Mouse (Mus musculus) limb, embryonic 14.5 days (tissue): ENCODE measurements around the gene Hormad2. TPM values are rescaled to one million over a fixed set of nuclear protein-coding genes. Genes with fewer than 3 reads are reported as not detected.

Experiments
- ATAC-seq: fragments of 200-750 bp; cut with Nextera tagmentation; 2 replicates; pipeline ENCODE4 v1.8.0; 2017; ENCODE audit warnings: low read depth, moderate number of reproducible peaks, moderate TSS enrichment; ENCODE audit not compliant: low FRiP score
- DNase-seq: peaks from one replicate; pipeline ENCODE4 v3.0.0-alpha.2; 2015; ENCODE audit warnings: low spot score
- H3K27ac ChIP-seq: fragments of 300-500 bp; sonication (generic); replicated peaks from 2 replicates; pipeline ENCODE4 v1.5.1; 2014; ENCODE audit warnings: low read depth, mild to moderate bottlenecking, low read length, moderate library complexity, mixed read lengths
- H3K27me3 ChIP-seq: fragments of 300-500 bp; sonication (generic); 2 replicates; pipeline ENCODE4 v1.6.1; 2014; ENCODE audit warnings: low read length, mixed read lengths; ENCODE audit not compliant: control insufficient read depth, insufficient read depth
- H3K36me3 ChIP-seq: fragments of 300-500 bp; sonication (generic); 2 replicates; pipeline ENCODE4 v1.6.1; 2014; ENCODE audit warnings: mild to moderate bottlenecking, low read length, moderate library complexity, mixed read lengths; ENCODE audit not compliant: control insufficient read depth, insufficient read depth
- H3K4me1 ChIP-seq: fragments of 300-500 bp; sonication (generic); 2 replicates; pipeline ENCODE4 v1.6.1; 2014; ENCODE audit warnings: antibody characterized with exemption, low read length, mixed read lengths; ENCODE audit not compliant: control insufficient read depth, insufficient read depth
- H3K4me2 ChIP-seq: fragments of 300-500 bp; sonication (generic); replicated peaks from 2 replicates; pipeline ENCODE4 v1.6.1; 2014; ENCODE audit warnings: low read depth, mild to moderate bottlenecking, low read length, moderate library complexity; ENCODE audit not compliant: severe bottlenecking
- H3K4me3 ChIP-seq: fragments of 300-500 bp; sonication (generic); replicated peaks from 2 replicates; pipeline ENCODE4 v1.5.1; 2014; ENCODE audit warnings: low read length
- H3K9ac ChIP-seq: fragments of 300-500 bp; sonication (generic); 2 replicates; pipeline ENCODE4 v1.6.1; 2014; ENCODE audit warnings: mild to moderate bottlenecking, low read depth, low read length, moderate library complexity; ENCODE audit not compliant: severe bottlenecking
- H3K9me3 ChIP-seq: fragments of 300-500 bp; sonication (generic); 2 replicates; pipeline ENCODE4 v1.6.1; 2016; ENCODE audit warnings: low read length; ENCODE audit not compliant: control insufficient read depth
- POLR2A ChIP-seq: fragments of 200-500 bp; IDR thresholded peaks from 2 replicates; pipeline ENCODE4 v1.8.0; 2012; ENCODE audit warnings: inconsistent platforms, mild to moderate bottlenecking, moderate library complexity, borderline replicate concordance; ENCODE audit not compliant: insufficient read depth, insufficient read length; ENCODE audit errors: extremely low read depth
- WGBS: fragments of 180-500 bp; shearing (Covaris S2); extraction: QIAGEN DNeasy Blood & Tissue Kit; methylation state at CpG from one replicate; pipeline ENCODE4 v1.1.7; 2014; 5-methylcytosine and 5-hydroxymethylcytosine counted together
- polyA plus RNA-seq, 2 experiments: library from polyadenylated mRNA; depleted of rRNA in 1 of 2; stranded (reverse) in 1 of 2; unstranded in 1 of 2; fragments of >200 nt; fragmentation: Nextera tagmentation in 1 of 2; extraction: Ambion mirVana in 1 of 2; gene quantifications; 2 replicates each; pipeline versions ENCODE4 v1.2.1 to v1.2.3; 2012 to 2014

Gene Hormad2
- polyA plus RNA-seq, 2 experiments, result 0.23 to 0.25 TPM

DNA sequence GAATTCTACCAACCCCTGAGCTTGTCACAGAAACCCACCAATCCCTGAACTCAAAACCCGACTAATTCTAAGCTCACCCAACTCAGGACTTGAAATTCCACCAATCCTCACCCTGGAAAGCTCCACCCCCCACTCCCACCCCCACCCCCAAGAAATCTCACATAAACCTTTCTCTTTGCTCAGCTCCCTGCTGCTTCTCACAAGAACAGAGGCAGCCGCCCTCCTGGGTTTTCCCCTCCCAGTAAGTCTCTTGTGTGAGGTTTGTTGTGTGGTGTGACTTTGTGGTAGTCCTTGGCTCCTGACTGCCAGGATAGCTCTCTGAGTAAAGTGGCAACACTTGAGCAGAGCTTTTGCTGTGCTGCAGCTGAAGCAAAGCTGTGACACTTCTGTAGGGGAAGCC is 22.0 kb upstream of the Hormad2 start:
- Histone ChIP-seq H3K27ac (no peak overlapping the region), H3K36me3 (no peaks in the 10 kb centered on the region), H3K4me1 (no peaks in the 10 kb centered on the region), H3K9me3 (no peaks in the 10 kb centered on the region), H3K9ac (no peak overlapping the region), H3K27me3 (no peaks in the 10 kb centered on the region), H3K4me2 (no peak overlapping the region), H3K4me3 (no peak overlapping the region)
- TF ChIP-seq POLR2A, result no peak
- 37% methylated on average over 2 of the region's 2 CpGs for WGBS
- no peak for DNase-seq
- no peak for ATAC-seq

DNA sequence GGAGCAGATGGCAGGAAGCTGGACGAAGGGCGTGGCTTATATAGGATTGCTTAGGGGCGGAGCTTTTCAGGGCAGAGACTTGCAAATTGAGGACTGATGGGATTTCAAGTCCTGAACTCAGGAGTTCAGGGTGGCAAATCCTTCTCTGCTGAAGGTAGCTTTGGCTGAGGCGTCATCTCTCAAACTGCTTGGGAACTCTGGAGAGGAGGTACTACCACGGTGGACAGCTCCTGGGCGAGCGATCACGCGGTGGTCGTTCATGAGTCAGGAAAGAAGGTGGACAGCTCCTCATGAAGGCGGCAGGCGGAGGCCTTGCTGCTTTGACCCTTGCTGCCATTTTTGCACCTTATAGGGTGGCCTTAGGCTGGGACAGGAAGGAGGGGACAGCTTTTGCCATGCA is 20.2 kb upstream of the Hormad2 start:
- WGBS, result 14% methylated on average over 12 of the region's 12 CpGs
- no peak overlapping the region for H3K9ac ChIP-seq
- ATAC-seq (no peak), DNase-seq (peak; percentile 59)
- H3K36me3 ChIP-seq, result no peaks in the 10 kb centered on the region
- H3K4me1 ChIP-seq, result no peaks in the 10 kb centered on the region
- H3K27me3 ChIP-seq, result no peaks in the 10 kb centered on the region
- no peak overlapping the region for H3K27ac ChIP-seq
- no peak overlapping the region for H3K4me2 ChIP-seq
- no peak overlapping the region for H3K4me3 ChIP-seq
- H3K9me3 ChIP-seq, result no peaks in the 10 kb centered on the region
- TF ChIP-seq POLR2A, result no peak

- WGBS, result 53% methylated on average over 5 of the region's 5 CpGs
- DNase-seq (no peak), ATAC-seq (no peak)
- Histone ChIP-seq H3K4me3 (no peak overlapping the region), H3K36me3 (no peaks in the 10 kb centered on the region), H3K27me3 (no peaks in the 10 kb centered on the region), H3K4me2 (no peak overlapping the region), H3K27ac (no peak overlapping the region), H3K9ac (no peak overlapping the region), H3K9me3 (no peaks in the 10 kb centered on the region), H3K4me1 (no peaks in the 10 kb centered on the region)
- no peak for TF ChIP-seq POLR2A
Measured at GRCm38 (mm10) chr11:4460615-4461014, 19.7 kb upstream of the Hormad2 start.

- ATAC-seq, result no peak
- H3K4me3 ChIP-seq, result no peak overlapping the region
- no peaks in the 10 kb centered on the region for H3K36me3 ChIP-seq
- no peaks in the 10 kb centered on the region for H3K4me1 ChIP-seq
- no peak for DNase-seq
- no peak overlapping the region for H3K9ac ChIP-seq
- WGBS, result 74% methylated on average over 8 of the region's 8 CpGs
- H3K27ac ChIP-seq, result no peak overlapping the region
- H3K4me2 ChIP-seq, result no peak overlapping the region
- TF ChIP-seq POLR2A, result no peak
- H3K27me3 ChIP-seq, result no peaks in the 10 kb centered on the region
- H3K9me3 ChIP-seq, result no peaks in the 10 kb centered on the region
Measured at GRCm38 (mm10) chr11:4454895-4455535, 14.1 kb upstream of the Hormad2 start.

DNA sequence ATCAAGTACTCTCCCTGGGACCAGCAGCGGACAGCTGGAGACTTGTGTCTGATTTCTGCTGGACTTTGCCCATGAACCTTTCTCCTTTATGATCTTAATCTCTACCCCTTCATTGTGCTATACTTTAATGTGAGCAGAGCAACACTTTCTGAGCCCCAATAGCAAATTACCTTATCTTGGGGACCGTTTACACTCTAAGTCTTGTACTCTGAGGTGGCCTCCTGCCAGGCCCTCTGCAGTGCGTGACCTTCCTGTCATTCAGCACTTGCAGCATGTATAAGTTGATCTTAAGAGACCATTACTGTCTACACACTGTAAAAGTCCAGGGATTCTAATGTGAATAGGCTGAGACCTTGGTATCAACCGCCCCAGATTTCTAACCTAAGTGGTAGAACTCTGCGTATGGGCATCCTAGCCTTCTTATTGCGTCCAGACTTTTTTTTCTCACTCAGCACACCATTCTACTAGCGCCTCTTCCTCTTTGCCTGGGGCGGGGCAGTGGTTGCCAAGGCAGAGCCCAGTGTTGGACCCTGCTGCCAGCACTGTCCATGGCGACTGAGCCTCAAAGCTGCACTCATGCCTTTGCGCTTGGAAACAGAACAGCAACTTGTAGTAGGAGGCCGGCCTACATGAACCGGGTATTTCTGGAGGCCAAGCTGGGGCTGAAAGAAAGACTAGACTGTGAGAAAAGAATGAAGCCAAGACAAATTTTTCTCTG is 11.7 kb upstream of the Hormad2 start:
- no peaks in the 10 kb centered on the region for H3K27me3 ChIP-seq
- DNase-seq (no peak), ATAC-seq (no peak)
- H3K27ac ChIP-seq, result no peak overlapping the region
- no peak overlapping the region for H3K9ac ChIP-seq
- H3K4me2 ChIP-seq, result no peak overlapping the region
- H3K4me1 ChIP-seq, result no peaks in the 10 kb centered on the region
- no peak for TF ChIP-seq POLR2A
- no peaks in the 10 kb centered on the region for H3K36me3 ChIP-seq
- no peak overlapping the region for H3K4me3 ChIP-seq
- WGBS, result 83% methylated on average over 12 of the region's 12 CpGs
- H3K9me3 ChIP-seq, result no peaks in the 10 kb centered on the region

- Histone ChIP-seq H3K4me3 (no peak overlapping the region), H3K9me3 (no peaks in the 10 kb centered on the region), H3K27me3 (no peaks in the 10 kb centered on the region), H3K4me1 (no peaks in the 10 kb centered on the region), H3K27ac (no peak overlapping the region), H3K36me3 (no peaks in the 10 kb centered on the region), H3K9ac (no peak overlapping the region), H3K4me2 (no peak overlapping the region)
- no peak for TF ChIP-seq POLR2A
- DNase-seq, result peak; percentile 33
- 26% methylated on average over 9 of the region's 9 CpGs for WGBS
- ATAC-seq, result no peak
Measured at GRCm38 (mm10) chr11:4451116-4451515, 10.2 kb upstream of the Hormad2 start.
